Mouse (Mus musculus) cerebellum, adult 8-10 months (tissue): ENCODE results near the gene Gm3336.

Source experiments
- DNase-seq: peaks from one replicate; pipeline ENCODE4 v3.0.0; 2022

Gm3336 gene

GRCm38 (mm10) chr8:70696019-70696885 lies 22.1 kb upstream of the Gm3336 start:
- DNase-seq: peak; percentile 69

- no peak for DNase-seq
Observed at GRCm38 (mm10) chr8:70696946-70697345, 21.4 kb upstream of the Gm3336 start.

- DNase-seq: no peak
Observed at GRCm38 (mm10) chr8:70697366-70698250, 20.7 kb upstream of the Gm3336 start.

GRCm38 (mm10) chr8:70698310-70699109 lies 19.8 kb upstream of the Gm3336 start, which contains the start of gene Jund:
Gene Jund (plus strand): TSS chr8:70698949.
- peak; percentile 99 for DNase-seq

GRCm38 (mm10) chr8:70699116-70699833 lies 19.1 kb upstream of the Gm3336 start:
- peak; percentile 74 for DNase-seq

GRCm38 (mm10) chr8:70699834-70700554 lies 18.3 kb upstream of the Gm3336 start:
- DNase-seq: peak; percentile 87

- peak; percentile 84 for DNase-seq
Observed at GRCm38 (mm10) chr8:70700555-70700922, 17.8 kb upstream of the Gm3336 start.

GRCm38 (mm10) chr8:70701048-70701981 lies 17.0 kb upstream of the Gm3336 start:
- no peak for DNase-seq

GRCm38 (mm10) chr8:70701982-70702841 lies 16.1 kb upstream of the Gm3336 start:
- peak; percentile 47 for DNase-seq

- peak; percentile 87 for DNase-seq
Observed at GRCm38 (mm10) chr8:70702842-70703182, 15.5 kb upstream of the Gm3336 start.

- no peak for DNase-seq
Observed at GRCm38 (mm10) chr8:70703287-70703686, 15.1 kb upstream of the Gm3336 start, which contains the start of gene Iqcn. Gene Iqcn (plus strand): TSS chr8:70703457.

GRCm38 (mm10) chr8:70708281-70708680 lies 10.1 kb upstream of the Gm3336 start:
- DNase-seq: no peak

- DNase-seq: no peak
Observed at GRCm38 (mm10) chr8:70709794-70710193, 8.5 kb upstream of the Gm3336 start.

- no peak for DNase-seq
Observed at GRCm38 (mm10) chr8:70710296-70710695, 8.0 kb upstream of the Gm3336 start.

- DNase-seq: no peak
Observed at GRCm38 (mm10) chr8:70711041-70711440, 7.3 kb upstream of the Gm3336 start.

GRCm38 (mm10) chr8:70713991-70714390 lies 4.4 kb upstream of the Gm3336 start:
- no peak for DNase-seq

GRCm38 (mm10) chr8:70715086-70715485 lies 3.3 kb upstream of the Gm3336 start:
- DNase-seq: no peak

- DNase-seq: no peak
Observed at GRCm38 (mm10) chr8:70716521-70717400, 1.6 kb upstream of the Gm3336 start.
